Mouse (Mus musculus) inflammation-experienced regulatory T-cells, adult 6 months (primary cell): Measurements from ENCODE around the gene Bex6. TPM values are rescaled to one million over a fixed set of nuclear protein-coding genes. Genes with fewer than 3 reads are reported as not detected.

Experiments used
- ATAC-seq: one replicate; pipeline ENCODE4 v1.8.0; 2017
- polyA plus RNA-seq, 3 experiments: library from polyadenylated mRNA; unstranded; fragments of 100-300 nt; shearing (Covaris generic); gene quantifications; one replicate each; pipeline ENCODE4 v1.2.1; 2017

Gene Bex6
- under 1 TPM in 2 of 3 experiments, not detected in 1; 0.38 to 0.63 TPM for polyA plus RNA-seq

DNA sequence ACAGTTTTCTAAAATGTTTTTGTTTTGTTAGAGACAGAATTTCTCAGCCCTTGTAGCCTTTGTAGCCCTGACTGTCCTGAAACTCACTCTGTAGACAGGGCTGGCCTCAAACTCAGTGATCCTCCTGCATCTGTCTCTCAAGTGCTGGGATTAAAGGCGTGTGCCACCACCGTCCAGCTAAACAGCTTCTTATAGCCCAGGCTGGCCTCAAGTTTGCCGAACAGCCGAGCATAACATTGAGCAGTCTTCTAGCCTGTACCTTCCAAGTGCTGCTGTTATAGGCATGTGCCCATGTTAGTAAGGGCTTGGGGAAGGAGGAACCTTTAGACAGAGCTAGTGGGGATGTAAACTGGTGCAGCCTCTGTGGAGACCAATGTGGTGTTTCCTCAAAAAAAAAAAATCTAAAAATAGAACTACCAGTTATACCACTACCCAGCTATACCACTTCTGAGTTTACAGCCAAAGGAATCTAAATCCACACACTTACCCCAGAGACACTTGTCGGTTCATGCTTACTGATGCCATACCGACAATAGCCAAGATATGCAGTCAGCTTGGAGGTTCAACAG, at the start of gene Bex6:
Bex6 (plus strand) TSS at position 491 of the 569 bp plus-strand sequence.
- ATAC-seq, result no peak

- ATAC-seq, result peak; percentile 92
Observed at GRCm38 (mm10) chr16:32130190-32130826, 49.3 kb upstream of the Bex6 start.

GRCm38 (mm10) chr16:32133148-32133547, 46.5 kb upstream of the Bex6 start:
- no peak for ATAC-seq

GRCm38 (mm10) chr16:32135842-32136357, 43.7 kb upstream of the Bex6 start:
- ATAC-seq, result no peak

- no peak for ATAC-seq
Observed at GRCm38 (mm10) chr16:32138954-32139353, 40.7 kb upstream of the Bex6 start.

- ATAC-seq, result no peak
Observed at GRCm38 (mm10) chr16:32143766-32144165, 35.9 kb upstream of the Bex6 start.

GRCm38 (mm10) chr16:32144592-32144991, 35.0 kb upstream of the Bex6 start:
- ATAC-seq, result no peak

DNA sequence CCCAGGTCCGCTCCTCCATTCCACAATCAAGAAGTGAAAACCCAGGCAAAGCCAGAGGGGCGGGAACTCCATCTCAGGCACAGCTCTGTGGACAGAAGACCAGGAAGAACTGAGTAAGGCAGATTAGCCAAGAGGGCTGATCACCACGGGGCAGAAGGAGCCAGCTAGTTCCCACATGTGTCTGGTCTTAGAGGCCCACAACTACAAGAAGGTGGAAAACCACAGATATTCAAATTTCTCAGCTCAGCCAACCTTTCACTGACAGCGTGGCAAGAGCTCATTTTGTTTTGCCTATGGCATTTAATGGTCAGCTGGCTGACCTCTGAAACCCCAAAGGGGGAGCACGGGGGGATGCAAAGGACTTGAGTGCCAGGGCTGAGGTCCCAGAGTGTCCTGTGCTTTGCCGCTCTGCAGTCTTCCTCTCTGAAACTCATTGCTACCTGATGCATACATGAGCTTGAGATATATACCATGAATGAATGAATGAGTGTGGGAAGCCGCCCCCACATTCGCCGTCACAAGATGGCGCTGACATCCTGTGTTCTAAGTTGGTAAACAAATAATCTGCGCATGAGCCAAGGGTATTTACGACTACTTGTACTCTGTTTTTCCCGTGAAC, 31.9 kb upstream of the Bex6 start:
- no peak for ATAC-seq

GRCm38 (mm10) chr16:32153976-32154375, 25.6 kb upstream of the Bex6 start:
- no peak for ATAC-seq

GRCm38 (mm10) chr16:32154437-32154836, 25.2 kb upstream of the Bex6 start:
- ATAC-seq, result no peak

DNA sequence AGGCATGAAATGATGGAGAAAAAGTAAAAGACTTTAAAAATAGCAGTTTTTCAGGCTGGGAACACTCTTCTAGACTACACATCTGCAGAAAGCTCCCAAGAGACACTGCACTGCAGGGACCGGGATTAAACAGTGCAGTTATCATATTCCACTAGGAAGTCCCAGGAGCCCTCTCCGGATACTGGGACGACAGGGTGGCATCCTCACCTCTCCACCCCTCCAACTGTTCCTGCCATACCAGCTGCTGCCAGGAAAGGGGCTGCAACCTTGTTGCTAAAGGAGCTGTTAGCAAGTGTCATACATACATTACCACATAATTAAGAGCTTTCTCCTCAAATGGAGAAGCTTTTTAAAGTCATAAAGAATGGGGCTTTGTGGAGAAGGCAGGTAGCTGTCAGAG, 22.9 kb upstream of the Bex6 start:
- no peak for ATAC-seq

DNA sequence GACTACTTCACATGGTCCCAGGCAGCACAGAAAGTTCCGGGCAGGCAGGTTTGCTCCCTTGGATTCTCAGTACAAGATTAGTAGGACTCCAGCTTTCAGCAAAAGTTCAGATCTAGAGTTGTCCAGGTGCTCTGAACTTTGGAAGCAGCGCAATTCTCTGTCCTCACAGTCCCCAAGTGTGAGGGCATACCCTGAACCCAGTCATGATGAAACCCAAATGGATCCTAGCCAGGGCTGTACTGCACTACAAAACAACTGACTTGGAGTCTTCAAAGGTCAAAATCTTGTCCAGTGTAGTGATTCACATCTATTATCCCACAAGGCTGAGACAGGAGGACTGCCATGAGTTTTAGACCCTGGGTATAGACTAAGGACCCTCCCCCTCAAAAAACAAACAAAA, 22.3 kb upstream of the Bex6 start:
- no peak for ATAC-seq

DNA sequence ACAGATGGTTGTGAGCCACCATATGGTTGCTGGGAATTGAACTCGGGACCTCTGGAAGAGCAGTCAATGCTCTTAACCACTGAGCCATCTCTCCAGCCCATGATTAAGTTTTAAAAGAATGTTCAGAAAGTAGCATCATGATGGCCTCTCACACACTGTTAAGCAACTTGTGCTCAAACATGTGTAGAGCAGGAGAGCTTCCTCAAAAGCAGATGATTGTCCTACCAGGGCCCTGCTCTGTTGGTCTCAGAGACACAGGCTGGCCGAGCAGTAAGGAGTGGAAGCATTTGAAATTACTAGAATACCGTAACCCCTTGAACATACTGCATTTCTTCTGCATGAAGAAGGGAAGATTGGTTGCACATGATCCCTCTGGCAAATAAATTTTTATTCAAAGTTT, 20.7 kb upstream of the Bex6 start:
- ATAC-seq, result no peak

GRCm38 (mm10) chr16:32160742-32161323, 18.8 kb upstream of the Bex6 start:
- ATAC-seq, result no peak

DNA sequence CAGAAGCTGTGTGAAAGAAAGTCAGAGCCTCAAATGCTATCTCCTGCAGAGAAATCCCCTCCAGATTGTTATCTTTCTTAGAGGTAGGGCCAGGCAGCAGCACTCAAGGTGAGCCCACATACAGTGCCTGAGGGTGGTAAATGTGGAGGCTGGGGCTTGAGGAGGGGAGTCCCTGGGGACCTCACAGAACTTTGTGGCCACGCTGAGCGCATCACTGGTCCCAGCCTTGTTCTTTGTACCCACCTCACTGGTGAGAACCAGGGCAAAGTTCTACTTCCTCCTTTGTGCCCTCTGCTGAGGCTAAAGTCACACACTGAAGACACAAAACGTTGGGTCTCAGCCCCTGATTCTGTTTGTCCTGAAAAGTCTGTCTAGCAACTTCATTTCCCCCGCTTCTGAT, 16.2 kb upstream of the Bex6 start:
- ATAC-seq, result peak; percentile 47

GRCm38 (mm10) chr16:32163891-32164290, 15.7 kb upstream of the Bex6 start:
- no peak for ATAC-seq

GRCm38 (mm10) chr16:32164396-32165027, 15.1 kb upstream of the Bex6 start:
- ATAC-seq, result no peak

DNA sequence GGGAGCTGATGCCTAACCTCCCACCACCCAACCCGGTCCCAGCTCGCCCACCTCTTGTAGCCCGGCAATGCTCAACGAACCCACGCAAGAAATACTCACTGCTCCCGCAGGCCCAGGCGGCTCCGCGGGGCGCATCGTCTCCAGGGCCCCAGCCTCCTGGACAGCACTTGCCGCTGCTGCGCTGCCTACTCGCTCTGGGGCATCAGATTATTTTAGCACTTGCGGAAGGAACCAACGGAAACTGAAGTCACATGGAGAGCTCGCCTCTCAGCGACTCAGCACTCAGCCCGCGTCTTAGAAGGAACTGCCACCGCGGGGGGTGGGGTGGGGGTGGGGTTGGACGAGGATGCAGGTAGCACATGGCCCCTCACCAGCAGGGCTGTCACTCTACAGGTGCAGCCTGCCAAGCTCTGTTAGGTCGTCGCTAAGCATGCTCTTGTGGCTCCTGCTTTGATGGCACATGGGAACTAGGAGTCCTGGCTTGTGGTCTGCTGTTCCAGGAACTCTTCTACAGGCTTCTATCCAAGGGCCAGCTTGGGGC, 14.3 kb upstream of the Bex6 start, which contains the start of gene Nrros:
Nrros (minus strand) TSS at position 314 of the 541 bp plus-strand sequence.
- peak; percentile 89 for ATAC-seq

- ATAC-seq, result no peak
Observed at GRCm38 (mm10) chr16:32167819-32168545, 11.6 kb upstream of the Bex6 start.

- no peak for ATAC-seq
Observed at GRCm38 (mm10) chr16:32171031-32171731, 8.4 kb upstream of the Bex6 start.

- no peak for ATAC-seq
Observed at GRCm38 (mm10) chr16:32173401-32173800, 6.2 kb upstream of the Bex6 start.
